Mouse (Mus musculus) E14TG2a.4 (cell line): ENCODE data around the gene B230217C12Rik.

Experiments
- CTCF ChIP-seq: conservative IDR thresholded peaks from 2 replicates; pipeline ENCODE4 v1.5.1; 2014; ENCODE audit warnings: low read length
- NANOG ChIP-seq: IDR thresholded peaks from 2 replicates; pipeline ENCODE4 v1.6.1; 2014; ENCODE audit warnings: borderline replicate concordance, low read length, mixed read lengths

GRCm38 (mm10) chr11:97816176-97816575, 24.4 kb upstream of the B230217C12Rik start:
- TF ChIP-seq CTCF = no peak
- TF ChIP-seq NANOG = no peak
